16 mouse cellular contexts compared by ENCODE assay signal in genomic region chr17:65608743-65609142, GRCm38 (mm10). TPM values are rescaled to one million over a fixed set of nuclear protein-coding genes. Genes with fewer than 3 reads are reported as not detected.
DNase-seq lines count a peak whose midpoint lies in the region; ATAC-seq and TF ChIP-seq lines count a peak whose summit lies in the region.
"Had no signal": no experiment of that assay in that cellular context is flagged by ENCODE, and none has a peak within 500 bp of the region (broad histone marks: within the 10 kb centered on the region; RNA-seq: fewer than 3 reads in every experiment).

No protein-coding gene starts in this region.

- peaks cover 41% of the 10 kb centered on the region for H3K4me1 ChIP-seq in liver, adult 2 months (ENCODE audit: control insufficient read depth, insufficient read depth, low read length)
- H3K4me1 ChIP-seq in liver, postnatal 0 days (ENCODE audit: insufficient read depth) = peaks cover 69% of the 10 kb centered on the region

- H3K36me3 ChIP-seq in liver, adult 2 months (ENCODE audit: control insufficient read depth, insufficient read depth, low read length) = no peaks in the 10 kb centered on the region
- H3K36me3 ChIP-seq in liver, postnatal 0 days (replicated peaks; ENCODE audit: insufficient read depth, low read length) = no peaks in the 10 kb centered on the region; the same call in 1 of the 2 replicates
- H3K36me3 ChIP-seq: embryonic facial prominence, embryonic 15.5 days; limb, embryonic 15.5 days had no signal

- no peaks in the 10 kb centered on the region for H3K9me3 ChIP-seq in liver, postnatal 0 days (ENCODE audit: low read length)
- H3K9me3 ChIP-seq: embryonic facial prominence, embryonic 15.5 days; limb, embryonic 15.5 days had no signal

- no peak overlapping the region for H3K4me3 ChIP-seq in liver, adult 2 months (ENCODE audit: insufficient read depth, low read depth, low read length)
- H3K4me3 ChIP-seq in liver, postnatal 0 days (ENCODE audit: low read depth, low read length) = no peak overlapping the region
- H3K4me3 ChIP-seq: embryonic facial prominence, embryonic 15.5 days; limb, embryonic 15.5 days had no signal

- TF ChIP-seq POLR2A in liver, adult 2 months (IDR thresholded peaks at IDR 0.05; ENCODE audit: extremely low read depth, insufficient read depth, low read length) = no peak

- DNase-seq in adrenal gland, adult (ENCODE audit: inconsistent age in 2 of 2, low spot score in 1 of 2) = peak; percentile 24 to 65
- DNase-seq in adrenal gland, postnatal 25 days = no peak
- DNase-seq in liver, adult 2 months (ENCODE audit: extremely low read depth, low read depth, low spot score) = peak; percentile 45
- DNase-seq in liver = no peak
- no peak for DNase-seq in liver, postnatal 0 days
- no peak for DNase-seq in spleen, postnatal 4 days (ENCODE audit: low spot score in 2 of 2)
- DNase-seq in kidney, postnatal 25 days = no peak
- DNase-seq: cerebellum, adult 9-10 months; heart, adult 18-20 months; kidney, adult 11 months; kidney, postnatal 10 days; midbrain, embryonic 14.5 days had no signal

- no peak for ATAC-seq in liver, postnatal 0 days
- ATAC-seq in cerebellum, adult (ENCODE audit: insufficient number of reproducible peaks, low FRiP score, low TSS enrichment) = no peak
- ATAC-seq: hindbrain, embryonic 16.5 days had no signal

- peak overlapping the region; percentile 52 for H3K4me2 ChIP-seq in liver, postnatal 0 days (ENCODE audit: low read depth, low read length)
- H3K4me2 ChIP-seq: embryonic facial prominence, embryonic 15.5 days; limb, embryonic 15.5 days had no signal

- TF ChIP-seq EP300 in liver, postnatal 0 days (IDR thresholded peaks at IDR 0.05; ENCODE audit: low read depth) = peak; percentile 69; the same call in 1 of the 2 replicates

- no peak overlapping the region for H3K27ac ChIP-seq in liver, adult 2 months (replicated peaks; ENCODE audit: insufficient read depth, low read depth, low read length)
- H3K27ac ChIP-seq in liver, postnatal 0 days (ENCODE audit: low read depth) = peak overlapping the region; percentile 49; the same call in 1 of the 2 replicates
- H3K27ac ChIP-seq: embryonic facial prominence, embryonic 15.5 days; limb, embryonic 15.5 days had no signal

- H3K79me2 ChIP-seq in liver, adult 2 months (ENCODE audit: control insufficient read depth, insufficient read depth, low read length) = peaks cover 43% of the 10 kb centered on the region

- WGBS in liver, adult 2 months = 33% methylated on average over 5 of the region's 5 CpGs
- WGBS in liver, postnatal 0 days (ENCODE audit: insufficient replicate concordance) = 29% methylated on average over 5 of the region's 5 CpGs

- no peak overlapping the region for H3K9ac ChIP-seq in liver, adult 2 months (ENCODE audit: low read depth, low read length)
- 0 out of 2 replicates have a peak overlapping the region, but pooled peaks have one; percentile 21 for H3K9ac ChIP-seq in liver, postnatal 0 days (replicated peaks)
- H3K9ac ChIP-seq: embryonic facial prominence, embryonic 15.5 days; limb, embryonic 15.5 days had no signal

- TF ChIP-seq CTCF in liver, adult 2 months (IDR thresholded peaks at IDR 0.05; ENCODE audit: low read depth, low read length) = no peak
- TF ChIP-seq CTCF in liver, postnatal 0 days (IDR thresholded peaks at IDR 0.05; ENCODE audit: low read depth) = no peak

- no peaks in the 10 kb centered on the region for H3K27me3 ChIP-seq in liver, adult 2 months (ENCODE audit: control insufficient read depth, insufficient read depth, low read length)
- H3K27me3 ChIP-seq in liver, postnatal 0 days (ENCODE audit: insufficient read depth, low read length) = no peaks in the 10 kb centered on the region
- H3K27me3 ChIP-seq: embryonic facial prominence, embryonic 15.5 days; limb, embryonic 15.5 days had no signal

RNA-seq across cellular contexts. Expression of gene Vapa, which starts 4.6 kb away (rescaled TPM):
- 162 and 209 TPM in 2 replicates for total RNA-seq in adrenal gland, postnatal 25 days (2021)
- 48.9 and 51.7 TPM in 2 replicates for total RNA-seq in liver, adult 2 months (2014; rRNA removed)
- 17.9 and 19.0 TPM in 2 replicates for polyA plus RNA-seq in liver, adult 2 months (2012; rRNA removed)
- 84.0 and 93.8 TPM in 2 replicates for polyA plus RNA-seq in liver, postnatal 0 days (2015; fragmentation: Nextera tagmentation; extraction: Ambion mirVana)

RNA-seq across cellular contexts. Expression of gene Txndc2, which starts 33.2 kb away (rescaled TPM):
- 39.6 and 47.1 TPM in 2 replicates for total RNA-seq in adrenal gland, postnatal 25 days (2021)
- total RNA-seq in liver, adult 2 months (2014; rRNA removed) = not detected in 2 replicates
- not detected in 2 replicates for polyA plus RNA-seq in liver, adult 2 months (2012; rRNA removed)
- polyA plus RNA-seq in liver, postnatal 0 days (2015; fragmentation: Nextera tagmentation; extraction: Ambion mirVana) = not detected in 2 replicates
- total RNA-seq: heart, adult 18-20 months had no signal
- polyA plus RNA-seq: hindbrain, embryonic 16.5 days had no signal

Comparison
In these comparisons a context has a peak if more than half of its experiments do, and no peak if none do; other contexts are left out.
1. DNase-seq: peak in adrenal gland, adult (2 of 2) and liver, adult 2 months (single experiment); none in adrenal gland, postnatal 25 days (single experiment), liver (single experiment), liver, postnatal 0 days (single experiment), spleen, postnatal 4 days (0 of 2) and kidney, postnatal 25 days (0 of 2).
2. RNA of gene Txndc2, which starts 33.2 kb away (total RNA-seq): 39.6 to 47.1 TPM in adrenal gland, postnatal 25 days; not detected in liver, adult 2 months; every median in the first group is over 10 times any median in the second.